Mouse (Mus musculus) midbrain, embryonic 14.5 days (tissue): ENCODE results near the gene Ddx54. TPM values are rescaled to one million over a fixed set of nuclear protein-coding genes. Genes with fewer than 3 reads are reported as not detected.
A peak's percentile ranks its signal among the peaks of the same experiment; 100 is the strongest.

Source experiments
- ATAC-seq: fragments of 200-750 bp; cut with Nextera tagmentation; 2 replicates; pipeline ENCODE4 v1.8.0; 2017; ENCODE audit warnings: moderate number of reproducible peaks, moderate library complexity; ENCODE audit not compliant: low FRiP score, low TSS enrichment
- DNase-seq: peaks from one replicate; pipeline ENCODE4 v3.0.0-alpha.2; 2015
- H3K27ac ChIP-seq: fragments of 300-500 bp; sonication (generic); replicated peaks from 2 replicates; pipeline ENCODE4 v1.5.1; 2014; ENCODE audit warnings: mild to moderate bottlenecking, low read depth, low read length, moderate library complexity
- H3K27me3 ChIP-seq: fragments of 300-500 bp; sonication (generic); 2 replicates; pipeline ENCODE4 v1.6.1; 2014; ENCODE audit warnings: low read length, control low read depth, mixed read lengths; ENCODE audit not compliant: control insufficient read depth, insufficient read depth
- H3K36me3 ChIP-seq: fragments of 300-500 bp; sonication (generic); 2 replicates; pipeline ENCODE4 v1.6.1; 2014; ENCODE audit warnings: low read length, control low read depth; ENCODE audit not compliant: control insufficient read depth, insufficient read depth
- H3K4me1 ChIP-seq: fragments of 300-500 bp; sonication (generic); 2 replicates; pipeline ENCODE4 v1.6.1; 2014; ENCODE audit warnings: mild to moderate bottlenecking, antibody characterized with exemption, low read length, control low read depth; ENCODE audit not compliant: control insufficient read depth, insufficient read depth
- H3K4me2 ChIP-seq: fragments of 300-500 bp; sonication (generic); 2 replicates; pipeline ENCODE4 v1.6.1; 2014; ENCODE audit warnings: mild to moderate bottlenecking, low read length, moderate library complexity
- H3K4me3 ChIP-seq: fragments of 300-500 bp; sonication (generic); replicated peaks from 2 replicates; pipeline ENCODE4 v1.5.1; 2014; ENCODE audit warnings: low read depth, low read length
- H3K9ac ChIP-seq: fragments of 300-500 bp; sonication (generic); replicated peaks from 2 replicates; pipeline ENCODE4 v1.6.1; 2014; ENCODE audit warnings: mild to moderate bottlenecking, low read length, moderate library complexity
- H3K9me3 ChIP-seq: fragments of 300-500 bp; sonication (generic); 2 replicates; pipeline ENCODE4 v1.6.1; 2016; ENCODE audit warnings: low read length, control low read depth, mixed read lengths; ENCODE audit not compliant: control insufficient read depth
- WGBS: fragments of 180-500 bp; shearing (Covaris S2); extraction: QIAGEN DNeasy Blood & Tissue Kit; methylation state at CpG from one replicate; pipeline ENCODE4 v1.1.7; 2014; 5-methylcytosine and 5-hydroxymethylcytosine counted together
- polyA plus RNA-seq: library from polyadenylated mRNA; unstranded; fragments of >200 nt; fragmentation: Nextera tagmentation; extraction: Ambion mirVana; gene quantifications from 2 replicates; pipeline ENCODE4 v1.2.1, GENCODE M21; 2014

Gene Ddx54
- polyA plus RNA-seq, 1 experiment from 2014 or later: 31.9 TPM

GRCm38 (mm10) chr5:120622198-120622851 lies 9.8 kb downstream of the Ddx54 start:
- no peak overlapping the region for H3K4me3 ChIP-seq
- DNase-seq (peak; percentile 35), ATAC-seq (no peak)
- H3K9me3 ChIP-seq: no peaks in the 10 kb centered on the region
- H3K4me1 ChIP-seq: no peaks in the 10 kb centered on the region
- peaks cover 90% of the 10 kb centered on the region for H3K36me3 ChIP-seq
- H3K27ac ChIP-seq: no peak overlapping the region
- no peak overlapping the region for H3K9ac ChIP-seq
- no peak overlapping the region for H3K4me2 ChIP-seq
- 76% methylated on average over 5 of the region's 5 CpGs for WGBS
- no peaks in the 10 kb centered on the region for H3K27me3 ChIP-seq

GRCm38 (mm10) chr5:120624427-120624826 lies 11.9 kb downstream of the Ddx54 start:
- Histone ChIP-seq H3K27me3 (no peaks in the 10 kb centered on the region), H3K4me2 (no peak overlapping the region), H3K4me1 (no peaks in the 10 kb centered on the region), H3K9me3 (no peaks in the 10 kb centered on the region), H3K36me3 (peaks cover 80% of the 10 kb centered on the region), H3K27ac (no peak overlapping the region), H3K9ac (no peak overlapping the region), H3K4me3 (no peak overlapping the region)
- no peak for DNase-seq
- ATAC-seq: no peak
- 96% methylated on average over 10 of the region's 10 CpGs for WGBS

GRCm38 (mm10) chr5:120626399-120626798 lies 13.9 kb downstream of the Ddx54 start:
- no peak for DNase-seq
- ATAC-seq: no peak
- Histone ChIP-seq H3K9me3 (no peaks in the 10 kb centered on the region), H3K27me3 (no peaks in the 10 kb centered on the region; the same call in 1 of the 2 replicates), H3K36me3 (peaks cover 61% of the 10 kb centered on the region), H3K4me3 (no peak overlapping the region), H3K4me1 (no peaks in the 10 kb centered on the region), H3K27ac (no peak overlapping the region), H3K4me2 (no peak overlapping the region), H3K9ac (no peak overlapping the region)
- WGBS: 37% methylated on average over 19 of the region's 19 CpGs

GRCm38 (mm10) chr5:120627515-120628300 lies 15.2 kb downstream of the Ddx54 start:
- WGBS: 72% methylated on average over 15 of the region's 15 CpGs
- Histone ChIP-seq H3K4me1 (no peaks in the 10 kb centered on the region), H3K4me2 (no peak overlapping the region), H3K27me3 (no peaks in the 10 kb centered on the region; the same call in 1 of the 2 replicates), H3K36me3 (peaks cover 52% of the 10 kb centered on the region), H3K27ac (no peak overlapping the region), H3K9me3 (0 out of 2 replicates have a peak, but pooled peaks cover 3% of the 10 kb centered on the region), H3K9ac (no peak overlapping the region), H3K4me3 (no peak overlapping the region)
- ATAC-seq (no peak), DNase-seq (no peak)

GRCm38 (mm10) chr5:120628624-120629023 lies 16.1 kb downstream of the Ddx54 start:
- H3K4me2 ChIP-seq: no peak overlapping the region
- DNase-seq (peak; percentile 58), ATAC-seq (no peak)
- H3K27ac ChIP-seq: no peak overlapping the region
- H3K4me1 ChIP-seq: no peaks in the 10 kb centered on the region
- H3K4me3 ChIP-seq: no peak overlapping the region
- no peak overlapping the region for H3K9ac ChIP-seq
- 71% methylated on average over 7 of the region's 7 CpGs for WGBS
- peaks cover 44% of the 10 kb centered on the region for H3K36me3 ChIP-seq
- no peaks in the 10 kb centered on the region; the same call in 1 of the 2 replicates for H3K27me3 ChIP-seq
- 0 out of 2 replicates have a peak, but pooled peaks cover 3% of the 10 kb centered on the region for H3K9me3 ChIP-seq

- Histone ChIP-seq H3K4me2 (peak overlapping the region; percentile 41), H3K4me1 (no peaks in the 10 kb centered on the region), H3K27me3 (no peaks in the 10 kb centered on the region; the same call in 1 of the 2 replicates), H3K27ac (no peak overlapping the region), H3K9me3 (0 out of 2 replicates have a peak, but pooled peaks cover 3% of the 10 kb centered on the region), H3K9ac (peak overlapping the region; percentile 36), H3K36me3 (peaks cover 19% of the 10 kb centered on the region), H3K4me3 (no peak overlapping the region)
- ATAC-seq: no peak
- WGBS: 7% methylated on average over 29 of the region's 29 CpGs
- DNase-seq: peak; percentile 65
Observed at GRCm38 (mm10) chr5:120631128-120631527, 18.6 kb downstream of the Ddx54 start.

- Histone ChIP-seq H3K36me3 (peaks cover 14% of the 10 kb centered on the region), H3K9me3 (0 out of 2 replicates have a peak, but pooled peaks cover 3% of the 10 kb centered on the region), H3K27ac (no peak overlapping the region), H3K4me1 (no peaks in the 10 kb centered on the region), H3K4me3 (no peak overlapping the region), H3K4me2 (no peak overlapping the region), H3K27me3 (no peaks in the 10 kb centered on the region; the same call in 1 of the 2 replicates), H3K9ac (no peak overlapping the region)
- DNase-seq (no peak), ATAC-seq (no peak)
- WGBS: 84% methylated on average over 5 of the region's 5 CpGs
Observed at GRCm38 (mm10) chr5:120631892-120632291, 19.4 kb downstream of the Ddx54 start.

GRCm38 (mm10) chr5:120634131-120634530 lies 21.6 kb downstream of the Ddx54 start, which contains the start of gene Cfap73:
Gene Cfap73 (minus strand): TSS chr5:120634235.
- Histone ChIP-seq H3K4me2 (no peak within 1 kb of the TSS), H3K9me3 (0 out of 2 replicates have a peak, but pooled peaks cover 3% of the 10 kb centered on the region), H3K4me1 (no peaks in the 10 kb centered on the region), H3K27me3 (no peaks in the 10 kb centered on the region; the same call in 1 of the 2 replicates), H3K9ac (no peak within 1 kb of the TSS), H3K4me3 (no peak within 1 kb of the TSS), H3K27ac (no peak within 1 kb of the TSS), H3K36me3 (no peaks in the 10 kb centered on the region)
- WGBS: 52% methylated on average over 9 of the region's 9 CpGs
- DNase-seq: no peak
- no peak for ATAC-seq
